Mouse (Mus musculus) neutrophil, adult 5-6 weeks (primary cell): Measurements from ENCODE around the gene Ropn1l. TPM values are rescaled to one million over a fixed set of nuclear protein-coding genes. Genes with fewer than 3 reads are reported as not detected.

Source experiments
- ATAC-seq: fragments of 151-379, 151-347 bp; 2 replicates; pipeline ENCODE4 v1.8.0; 2017; ENCODE audit warnings: mild to moderate bottlenecking, moderate TSS enrichment; ENCODE audit not compliant: insufficient number of reproducible peaks, poor library complexity, low FRiP score, severe bottlenecking; ENCODE audit errors: extremely low read depth
- total RNA-seq: library from RNA; stranded (forward); fragments of 200-1000 nt; gene quantifications from 2 replicates; pipeline ENCODE4 v1.2.3, GENCODE M21; 2017

Gene Ropn1l
- total RNA-seq: 0.70 TPM in 1 of 2 replicates, not detected in the other

DNA sequence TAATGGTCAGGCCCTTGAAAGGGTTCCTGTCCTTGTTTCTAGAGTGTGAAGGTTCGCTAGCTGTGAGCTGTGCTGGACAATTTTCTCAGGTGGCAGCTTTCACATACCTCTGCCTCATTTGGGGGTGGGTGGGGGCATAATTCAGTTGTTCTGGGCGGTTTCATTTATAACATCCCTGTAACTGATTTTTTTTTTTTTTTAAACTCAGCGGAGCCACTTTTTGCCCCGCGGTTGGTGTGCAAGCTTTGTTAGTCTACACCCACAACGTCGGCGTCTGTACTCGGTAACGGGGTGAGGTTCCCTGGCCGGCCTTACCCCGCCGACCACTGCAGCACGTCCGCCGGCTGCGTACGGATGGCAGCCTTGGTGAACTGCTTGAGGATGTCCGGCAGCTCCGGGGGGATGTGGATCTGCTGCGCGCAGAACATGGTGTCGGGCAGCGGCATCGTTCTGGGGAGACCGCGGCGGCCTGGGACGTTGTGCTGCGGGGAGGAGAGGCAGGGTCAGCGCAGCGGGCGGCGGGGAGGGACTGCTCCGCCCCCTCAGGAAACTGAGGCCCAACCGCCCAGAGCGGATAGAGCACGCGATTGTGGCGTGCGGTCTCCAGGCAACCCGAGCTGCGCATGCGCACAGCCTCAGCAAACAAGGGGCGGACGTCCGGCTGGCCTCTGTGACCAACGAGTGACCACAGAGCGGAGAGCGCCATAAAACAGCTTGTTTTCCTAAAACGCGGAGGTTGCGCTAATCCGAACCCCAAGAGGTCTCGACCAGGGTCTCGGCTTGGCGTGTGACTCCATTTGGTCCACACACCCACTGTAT lies at the start of gene Ropn1l:
Gene Ropn1l, minus strand, starts transcription at position 640 of the 819 bp plus-strand sequence.
- peak; percentile 72 for ATAC-seq

DNA sequence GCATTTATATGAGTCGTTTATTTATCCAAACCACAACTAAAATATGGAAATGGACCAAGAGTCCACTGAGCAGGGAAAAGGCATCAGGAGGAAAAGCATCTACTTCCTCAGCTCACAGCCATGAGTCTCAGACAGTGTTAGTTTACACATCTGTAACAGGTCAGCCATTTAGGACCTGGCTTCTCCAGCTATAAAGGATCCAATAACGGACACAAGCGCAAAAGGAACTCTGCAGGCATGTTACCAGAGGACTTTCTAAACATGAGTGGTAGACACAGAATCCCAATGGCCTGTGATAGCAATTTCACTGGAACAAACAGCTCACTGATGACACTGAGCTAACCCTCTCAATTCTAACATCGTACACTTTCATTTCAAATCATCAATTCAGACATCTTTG lies 49.5 kb upstream of the Ropn1l start:
- ATAC-seq: no peak

DNA sequence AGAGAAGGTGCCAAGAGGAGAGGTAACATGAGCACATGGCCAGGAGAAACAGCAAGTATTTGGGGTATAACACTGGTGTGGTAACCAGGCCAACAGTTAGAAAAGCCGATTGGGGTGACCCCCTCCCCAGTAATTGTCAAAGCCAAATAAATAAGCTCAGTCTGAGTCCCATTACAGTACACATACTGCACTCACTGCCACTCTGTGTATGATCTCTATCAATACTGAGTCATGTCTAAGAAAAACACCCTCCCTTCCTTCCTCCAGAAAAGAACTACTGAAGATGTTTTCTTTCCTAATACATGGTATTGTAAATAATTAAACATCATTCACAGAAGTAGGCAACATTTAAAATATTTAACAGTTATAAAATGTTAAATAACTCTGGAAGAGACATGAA lies 48.8 kb upstream of the Ropn1l start:
- no peak for ATAC-seq

- no peak for ATAC-seq
Observed at GRCm38 (mm10) chr15:31494803-31495202, 41.3 kb upstream of the Ropn1l start.

GRCm38 (mm10) chr15:31494310-31494709 lies 40.8 kb upstream of the Ropn1l start:
- ATAC-seq: no peak

GRCm38 (mm10) chr15:31487407-31487806 lies 33.9 kb upstream of the Ropn1l start:
- no peak for ATAC-seq

- ATAC-seq: no peak
Observed at GRCm38 (mm10) chr15:31476678-31477077, 23.1 kb upstream of the Ropn1l start.

- no peak for ATAC-seq
Observed at GRCm38 (mm10) chr15:31472645-31473574, 19.4 kb upstream of the Ropn1l start.

DNA sequence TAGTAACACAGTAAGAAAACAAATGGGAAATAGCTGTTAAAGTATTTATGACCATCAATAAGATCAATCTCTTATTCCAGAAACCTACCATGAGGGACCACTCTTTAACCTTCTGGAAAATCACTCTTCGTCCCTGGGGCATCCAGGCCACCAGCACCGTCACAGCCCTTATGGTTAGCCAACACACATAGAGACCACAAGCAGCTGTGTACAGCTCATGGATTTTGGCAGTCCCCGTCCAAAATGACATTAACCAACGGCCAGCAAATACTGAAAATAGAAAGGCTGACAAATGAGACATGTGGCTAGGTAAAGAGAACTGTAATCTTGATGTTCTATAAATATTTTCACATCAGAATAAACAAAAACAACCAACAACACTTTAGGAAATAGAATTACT lies 18.0 kb upstream of the Ropn1l start:
- ATAC-seq: no peak

DNA sequence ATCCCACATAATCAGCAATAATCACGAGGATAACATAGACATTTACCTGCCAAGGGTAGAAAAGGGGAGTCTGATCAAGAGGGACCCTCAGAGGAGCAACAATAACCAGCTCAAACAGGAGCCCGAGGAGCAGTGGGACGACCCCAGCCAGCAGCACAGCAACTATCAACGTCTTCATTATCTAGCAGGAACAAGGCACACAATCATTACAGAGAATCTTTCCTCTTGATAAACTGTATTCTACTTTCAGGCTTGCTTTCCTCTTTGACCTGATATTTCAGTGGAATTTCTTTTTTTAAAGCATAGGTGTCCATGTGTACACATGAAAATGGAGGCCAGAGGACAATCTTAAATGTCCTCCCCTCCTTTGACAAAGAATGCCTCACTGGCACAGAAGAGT lies 16.0 kb upstream of the Ropn1l start:
- no peak for ATAC-seq

DNA sequence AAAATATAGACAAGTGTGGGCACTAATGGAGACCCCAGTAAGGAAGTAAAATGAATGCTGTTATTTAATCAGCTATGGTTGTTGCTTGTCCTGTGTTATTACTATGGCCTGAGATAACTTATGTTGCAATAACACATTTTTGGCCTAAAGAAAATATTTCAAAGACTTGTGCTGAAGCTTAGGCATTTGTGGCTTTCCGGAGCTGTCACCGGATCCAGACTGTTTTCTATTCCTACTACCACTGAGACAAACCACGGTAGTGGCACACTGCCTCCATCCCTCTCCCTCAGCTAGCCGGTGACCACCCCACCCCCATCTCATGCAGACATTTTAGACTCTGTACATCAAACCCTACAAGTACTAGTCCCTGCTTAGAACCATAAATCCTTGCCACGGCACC lies 15.3 kb upstream of the Ropn1l start:
- no peak for ATAC-seq

DNA sequence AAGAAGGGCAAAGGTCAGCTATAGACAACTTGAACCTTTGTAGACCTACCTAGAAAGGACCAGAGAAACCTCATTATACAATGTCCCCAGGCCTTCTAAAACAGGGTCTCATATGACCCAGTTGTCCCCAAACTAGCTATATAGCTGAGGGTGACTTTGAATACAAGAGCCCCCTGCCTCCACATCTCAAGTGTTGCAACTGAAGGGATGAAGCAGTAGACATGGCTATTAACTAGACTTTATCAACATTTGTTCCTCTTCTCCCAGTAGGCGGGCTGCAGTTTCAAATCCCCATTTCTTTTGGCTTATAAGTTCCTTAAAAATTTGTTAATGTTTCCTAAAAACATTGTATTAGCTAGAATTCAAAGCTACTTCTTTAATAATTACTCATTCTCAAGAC lies 13.2 kb upstream of the Ropn1l start:
- ATAC-seq: no peak

- no peak for ATAC-seq
Observed at GRCm38 (mm10) chr15:31466295-31466694, 12.8 kb upstream of the Ropn1l start.

DNA sequence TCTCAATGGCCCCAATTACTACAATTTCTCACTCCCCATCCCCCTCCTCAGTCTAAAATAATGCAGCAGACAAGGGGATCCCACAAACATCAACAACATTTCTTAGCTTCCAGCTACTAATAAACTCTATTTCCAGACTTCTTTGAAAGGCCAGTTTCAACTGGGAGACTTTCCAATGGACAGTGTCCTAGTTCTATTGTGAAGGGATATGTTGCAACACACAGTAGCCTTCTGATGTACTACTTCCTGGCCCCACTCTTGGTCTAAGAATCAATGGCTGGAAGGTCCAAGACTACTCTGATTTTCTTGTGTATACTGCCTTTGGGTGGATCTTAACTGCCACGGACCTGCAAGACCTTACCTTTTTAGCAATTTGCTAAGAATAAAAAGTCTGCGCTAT lies 12.3 kb upstream of the Ropn1l start:
- no peak for ATAC-seq

DNA sequence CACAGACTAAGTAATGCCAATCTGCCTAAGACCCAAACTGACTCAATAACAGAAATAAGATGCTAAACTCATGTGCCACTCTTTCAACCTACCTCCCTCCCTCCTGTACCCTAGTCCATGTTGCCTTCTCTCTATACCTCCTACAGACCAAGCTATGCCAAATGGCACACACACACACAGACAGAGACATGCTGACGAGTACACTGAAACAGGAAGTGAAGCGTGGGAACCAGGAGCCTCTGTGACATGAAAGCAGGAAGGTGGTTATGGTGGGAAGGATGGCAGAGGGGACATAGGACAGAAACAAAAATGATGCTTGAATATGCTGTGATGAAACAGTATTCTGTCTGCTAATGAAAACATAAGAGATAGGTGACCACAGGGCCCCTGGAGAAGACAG lies 7.0 kb upstream of the Ropn1l start:
- ATAC-seq: no peak

GRCm38 (mm10) chr15:31458081-31458480 lies 4.5 kb upstream of the Ropn1l start:
- no peak for ATAC-seq

DNA sequence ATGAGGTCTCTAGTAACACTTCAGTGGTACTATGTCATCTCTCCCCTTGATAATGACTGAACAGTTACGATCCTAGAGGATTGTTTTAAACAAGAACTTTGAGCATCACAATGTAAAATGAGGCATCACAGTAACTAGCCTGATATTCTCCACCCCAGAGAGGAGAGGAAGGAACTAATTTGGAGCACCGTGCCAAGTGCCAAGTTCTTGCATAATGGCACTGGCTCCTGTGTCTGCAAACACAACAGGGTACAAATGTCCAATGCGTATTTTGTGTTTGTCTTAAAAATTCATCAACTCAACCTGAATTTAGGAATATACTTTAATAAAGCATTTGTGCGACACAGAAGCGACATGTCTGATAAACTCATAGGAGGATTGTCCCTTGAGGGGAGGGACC lies 2.8 kb upstream of the Ropn1l start:
- ATAC-seq: no peak

DNA sequence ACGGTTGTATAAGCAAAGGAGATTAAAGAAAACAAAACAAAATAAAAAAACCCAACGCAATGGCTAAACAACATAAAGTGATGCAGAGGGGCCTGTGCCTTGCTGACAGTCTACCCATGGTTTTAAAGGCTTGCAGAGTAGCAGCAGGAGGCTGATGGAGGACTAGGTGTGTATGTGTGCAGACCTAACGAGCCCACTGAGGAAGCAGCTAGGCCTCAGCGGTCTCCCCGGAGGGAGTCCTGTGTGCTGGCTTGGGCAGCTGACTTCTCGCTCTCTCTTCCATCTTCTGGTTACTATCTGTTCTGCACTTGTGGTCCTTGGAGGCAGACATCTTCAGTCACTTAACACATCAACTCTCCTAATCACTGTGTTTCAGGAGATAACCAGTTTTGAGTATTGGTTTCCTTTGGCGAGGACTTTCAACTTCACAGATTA lies 1.3 kb upstream of the Ropn1l start:
- ATAC-seq: no peak

GRCm38 (mm10) chr15:31454096-31454860 lies 741 bp upstream of the Ropn1l start:
- ATAC-seq: no peak
